Mouse (Mus musculus) lung, adult 10 weeks (tissue): ENCODE results near the gene Evi2. TPM values are rescaled to one million over a fixed set of nuclear protein-coding genes. Genes with fewer than 3 reads are reported as not detected.

Source experiments
- polyA plus RNA-seq: library from polyadenylated mRNA; stranded (reverse); fragments of 350-450 nt; fragmentation: Illumina TruSeq; extraction: RNeasy Lipid Tissue Mini Kit (QIAGEN cat#74804); gene quantifications from one replicate; pipeline ENCODE4 v1.2.3, GENCODE M21; 2014; ENCODE audit warnings: low read depth, low replicate concordance; ENCODE audit not compliant: insufficient read depth

Evi2 gene
- polyA plus RNA-seq: 0.55 TPM

DNA sequence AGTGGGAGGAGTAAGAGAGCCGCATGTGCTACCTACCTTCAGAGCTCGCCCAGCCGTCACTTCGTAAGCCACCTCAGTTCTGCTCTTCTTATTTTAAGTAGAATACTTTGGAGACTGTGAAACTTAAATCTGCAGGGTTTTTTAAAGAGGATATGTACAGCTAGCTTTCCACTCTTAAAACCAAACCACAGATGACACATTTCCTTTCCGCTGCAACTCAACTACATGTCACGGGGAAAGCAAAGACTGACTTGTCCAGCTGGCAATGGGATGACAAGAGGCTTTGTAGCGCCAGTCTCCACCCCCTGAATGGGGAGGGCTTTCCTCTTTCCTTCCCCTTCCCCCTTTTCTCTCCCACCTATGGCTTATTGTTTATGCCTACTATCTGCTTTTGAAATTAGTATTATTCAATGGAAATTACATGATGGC is at the start of gene Evi2, which contains the start of gene Evi2a:
Gene Evi2, minus strand, starts transcription at position 257 of the 429 bp plus-strand sequence.
Gene Evi2a, minus strand, starts transcription at position 277 of the 429 bp plus-strand sequence.

DNA sequence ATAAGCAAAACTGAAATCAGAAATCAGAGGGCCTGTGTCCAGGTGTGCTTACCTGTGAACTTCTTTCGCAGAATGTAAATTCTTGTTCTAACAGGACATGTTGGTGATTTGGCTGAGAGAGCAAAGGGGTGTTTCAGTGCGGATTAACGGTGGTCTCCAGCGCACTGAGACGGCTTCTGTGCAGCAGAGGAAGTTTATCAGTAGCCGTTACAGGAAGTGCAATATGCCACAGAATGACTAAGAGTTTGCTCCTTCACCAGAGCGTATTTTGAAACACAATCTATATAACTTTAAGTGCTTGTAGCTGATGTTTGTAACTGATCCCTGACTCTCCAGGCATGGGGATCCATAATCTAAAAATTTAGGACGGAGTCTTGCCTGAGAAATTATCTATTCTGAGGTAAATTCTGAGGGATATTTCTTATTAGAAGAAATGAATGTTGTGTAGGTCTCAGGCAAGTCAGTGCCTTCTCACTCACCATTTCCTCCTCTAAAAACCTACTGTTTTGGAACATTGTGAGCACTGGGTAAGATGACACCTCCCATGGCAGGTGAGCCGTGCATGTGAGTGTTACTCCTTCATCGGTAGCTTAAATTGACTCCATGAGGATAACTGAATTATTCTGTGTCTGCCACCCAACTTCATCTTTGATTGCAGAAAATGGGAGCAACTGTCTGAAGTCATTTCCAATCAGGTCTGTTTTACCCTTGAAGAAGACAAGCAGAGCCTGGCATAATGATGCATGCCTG is 6.7 kb downstream of the Evi2 start, which contains the start of gene Evi2b:
Gene Evi2b, minus strand, starts transcription at position 203 of the 750 bp plus-strand sequence.

DNA sequence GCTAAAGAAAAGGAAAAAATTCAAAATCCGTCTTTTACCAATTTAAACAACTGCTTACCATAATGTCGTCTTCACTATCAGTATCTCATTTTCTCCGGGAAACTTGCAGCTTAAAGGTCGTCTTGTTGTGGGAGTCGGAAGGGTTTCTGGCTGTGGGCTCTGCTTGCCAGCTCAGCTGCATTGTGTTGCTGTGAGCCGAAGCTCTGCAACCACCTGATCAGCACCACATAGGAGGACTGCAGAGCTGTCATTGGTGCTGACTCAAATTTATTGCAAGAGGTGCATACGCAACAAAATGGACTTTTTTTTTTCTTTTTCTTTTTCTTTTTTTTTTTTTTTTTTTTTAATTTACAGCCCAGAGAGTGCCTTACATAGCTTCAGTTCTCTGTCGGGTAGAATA is 26.5 kb downstream of the Evi2 start, which contains the start of gene Omg:
Gene Omg, minus strand, starts transcription at position 240 of the 400 bp plus-strand sequence.

Other genes starting within 250 kb of the Evi2 start
- not detected for gene Gm9964, start 233.7 kb downstream of the Evi2 start, polyA plus RNA-seq
- gene Nf1, start 190.9 kb downstream of the Evi2 start, polyA plus RNA-seq: 4.5 TPM
- not detected for gene Omg, start 26.5 kb downstream of the Evi2 start, polyA plus RNA-seq
- gene Evi2b, start 6.8 kb downstream of the Evi2 start, polyA plus RNA-seq: 11.4 TPM
- 14.8 TPM for gene Evi2a, start within 50 bp of the Evi2 start, polyA plus RNA-seq
- 1.9 TPM for gene Rab11fip4, start 60.6 kb upstream of the Evi2 start, polyA plus RNA-seq